Mouse (Mus musculus) MEL (cell line): ENCODE measurements at regions not wholly inside any gene's neighbourhood (a gene's known extent, or its start where the extent isn't known, plus 50 kb on each side); places are given as distances from the start of the nearest gene placed in this dataset.

Source experiments
- DNase-seq: peaks from one replicate; pipeline ENCODE4 v3.0.0; 2011; ENCODE audit warnings: low read depth, low spot score
- H3K27ac ChIP-seq: 2 replicates; pipeline ENCODE4 v1.5.1; 2012; ENCODE audit warnings: low read depth, mild to moderate bottlenecking, control low read depth, low read length, moderate library complexity; ENCODE audit not compliant: control insufficient read depth
- H3K27me3 ChIP-seq, 2 experiments: fragments of 150-350 bp in 1 of 2; sonication (generic) in 1 of 2; 2 replicates each; pipeline ENCODE4 v1.6.1; 2012; ENCODE audit warnings: low read length in 2 of 2, mild to moderate bottlenecking in 2 of 2, improper control_type of control experiment in 1 of 2, moderate library complexity in 1 of 2; ENCODE audit not compliant: insufficient read depth in 2 of 2, control insufficient read depth in 1 of 2
- H3K36me3 ChIP-seq, 2 experiments: 2 replicates each; pipeline ENCODE4 v1.6.1; 2012 to 2014; ENCODE audit warnings: low read length in 2 of 2, improper control_type of control experiment in 1 of 2, inconsistent platforms in 1 of 2, mild to moderate bottlenecking in 1 of 2; ENCODE audit not compliant: insufficient read depth in 2 of 2, control insufficient read depth in 1 of 2
- H3K4me1 ChIP-seq, 2 experiments: fragments of 150-350 bp in 1 of 2; sonication (generic) in 1 of 2; 2 replicates each; pipeline ENCODE4 v1.6.1; 2012; ENCODE audit warnings: low read length in 2 of 2, improper control_type of control experiment in 1 of 2, mild to moderate bottlenecking in 1 of 2; ENCODE audit not compliant: insufficient read depth in 2 of 2, control insufficient read depth in 1 of 2
- H3K4me3 ChIP-seq, 2 experiments: fragments of 150-350 bp in 1 of 2; sonication (generic) in 1 of 2; 2 replicates each; pipeline ENCODE4 v1.5.1; 2012; ENCODE audit warnings: low read depth in 2 of 2, low read length in 2 of 2, mild to moderate bottlenecking in 2 of 2, moderate library complexity in 2 of 2, control low read depth in 1 of 2, improper control_type of control experiment in 1 of 2; ENCODE audit not compliant: control insufficient read depth in 1 of 2, insufficient read depth in 1 of 2
- H3K79me2 ChIP-seq: 2 replicates; pipeline ENCODE4 v1.6.1; 2012; ENCODE audit warnings: mild to moderate bottlenecking, low read length, moderate library complexity; ENCODE audit not compliant: control insufficient read depth, poor library complexity, insufficient read depth
- H3K9ac ChIP-seq: 2 replicates; pipeline ENCODE4 v1.6.1; 2012; ENCODE audit warnings: low read depth, mild to moderate bottlenecking, control low read depth, low read length, moderate library complexity; ENCODE audit not compliant: control insufficient read depth, poor library complexity, severe bottlenecking
- H3K9me3 ChIP-seq: fragments of 150-350 bp; sonication (generic); replicated peaks from 2 replicates; pipeline ENCODE4 v1.6.1; 2012; ENCODE audit warnings: mild to moderate bottlenecking, low read length, improper control_type of control experiment, moderate library complexity; ENCODE audit not compliant: insufficient read depth
- BHLHE40 ChIP-seq: IDR thresholded peaks from 2 replicates; pipeline ENCODE4 v1.6.1; 2012; ENCODE audit warnings: low read depth, mild to moderate bottlenecking, inconsistent platforms, low read length, improper control_type of control experiment, borderline replicate concordance
- CHD2 ChIP-seq: IDR thresholded peaks from 2 replicates; pipeline ENCODE4 v1.6.1; 2011; ENCODE audit warnings: low read length, improper control_type of control experiment
- CTCF ChIP-seq, 3 experiments: IDR thresholded peaks in 2 of 3; conservative IDR thresholded peaks in 1 of 3; 2 replicates each; pipeline ENCODE4 v1.5.1; 2011 to 2012; ENCODE audit warnings: low read length in 3 of 3, low read depth in 2 of 3, mild to moderate bottlenecking in 2 of 3, improper control_type of control experiment in 1 of 3, inconsistent platforms in 1 of 3, mixed read lengths in 1 of 3, moderate library complexity in 1 of 3; ENCODE audit not compliant: control insufficient read depth in 1 of 3, insufficient read depth in 1 of 3, poor library complexity in 1 of 3, severe bottlenecking in 1 of 3
- ELF1 ChIP-seq: IDR thresholded peaks from 2 replicates; pipeline ENCODE4 v1.6.1; 2014; ENCODE audit warnings: low read depth, mild to moderate bottlenecking, inconsistent platforms, low read length, improper control_type of control experiment, moderate library complexity
- GABPA ChIP-seq: IDR thresholded peaks from 2 replicates; pipeline ENCODE4 v1.6.1; 2012; ENCODE audit warnings: low read depth, mild to moderate bottlenecking, inconsistent platforms, low read length, improper control_type of control experiment, moderate library complexity
- MAFK ChIP-seq: IDR thresholded peaks from 2 replicates; pipeline ENCODE4 v1.6.1; 2011; ENCODE audit warnings: low read depth, mild to moderate bottlenecking, low read length, improper control_type of control experiment, borderline replicate concordance
- MAX ChIP-seq: IDR thresholded peaks from 2 replicates; pipeline ENCODE4 v1.6.1; 2011; ENCODE audit warnings: low read length, improper control_type of control experiment
- MAZ ChIP-seq: IDR thresholded peaks from 2 replicates; pipeline ENCODE4 v1.6.1; 2012; ENCODE audit warnings: low read depth, mild to moderate bottlenecking, inconsistent platforms, low read length, improper control_type of control experiment
- MEF2A ChIP-seq: IDR thresholded peaks from 2 replicates; pipeline ENCODE4 v1.6.1; 2014; ENCODE audit warnings: low read depth, mild to moderate bottlenecking, inconsistent platforms, low read length, improper control_type of control experiment; ENCODE audit not compliant: poor library complexity, insufficient replicate concordance, severe bottlenecking; ENCODE audit errors: extremely low read depth
- MXI1 ChIP-seq: IDR thresholded peaks from 2 replicates; pipeline ENCODE4 v1.6.1; 2011; ENCODE audit warnings: mild to moderate bottlenecking, low read depth, low read length, improper control_type of control experiment
- MYC ChIP-seq: IDR thresholded peaks from 2 replicates; pipeline ENCODE4 v1.6.1; 2011; ENCODE audit warnings: low read depth, mild to moderate bottlenecking, low read length, improper control_type of control experiment, moderate library complexity
- RAD21 ChIP-seq: IDR thresholded peaks from 2 replicates; pipeline ENCODE4 v1.6.1; 2011; ENCODE audit warnings: mild to moderate bottlenecking, low read depth, low read length, improper control_type of control experiment
- RCOR1 ChIP-seq: IDR thresholded peaks from 2 replicates; pipeline ENCODE4 v1.6.1; 2012; ENCODE audit warnings: low read depth, mild to moderate bottlenecking, inconsistent platforms, low read length, improper control_type of control experiment
- SIN3A ChIP-seq: IDR thresholded peaks from 2 replicates; pipeline ENCODE4 v1.6.1; 2012; ENCODE audit warnings: low read length, improper control_type of control experiment, inconsistent platforms
- TAL1 ChIP-seq: IDR thresholded peaks from 2 replicates; pipeline ENCODE4 v1.6.1; 2012; ENCODE audit warnings: mild to moderate bottlenecking, inconsistent platforms, low read length, moderate library complexity, mixed read lengths
- TBP ChIP-seq: IDR thresholded peaks from 2 replicates; pipeline ENCODE4 v1.8.0; 2011; ENCODE audit warnings: low read depth, low read length, improper control_type of control experiment
- UBTF ChIP-seq: IDR thresholded peaks from 2 replicates; pipeline ENCODE4 v1.6.1; 2012; ENCODE audit warnings: low read depth, mild to moderate bottlenecking, inconsistent platforms, low read length, improper control_type of control experiment, moderate library complexity, borderline replicate concordance; ENCODE audit not compliant: insufficient read depth
- USF2 ChIP-seq, 2 experiments: IDR thresholded peaks; 2 replicates each; pipeline ENCODE4 v1.6.1; 2011 to 2012; ENCODE audit warnings: improper control_type of control experiment in 2 of 2, low read length in 2 of 2, borderline replicate concordance in 1 of 2, inconsistent platforms in 1 of 2, low read depth in 1 of 2, mild to moderate bottlenecking in 1 of 2; ENCODE audit not compliant: insufficient read depth in 1 of 2
- ZC3H11A ChIP-seq: IDR thresholded peaks from 2 replicates; pipeline ENCODE4 v1.6.1; 2012; ENCODE audit warnings: low read depth, mild to moderate bottlenecking, inconsistent platforms, low read length, improper control_type of control experiment
- ZKSCAN1 ChIP-seq: IDR thresholded peaks from 2 replicates; pipeline ENCODE4 v1.6.1; 2012; ENCODE audit warnings: low read depth, mild to moderate bottlenecking, inconsistent platforms, low read length, improper control_type of control experiment, moderate library complexity
- ZNF384 ChIP-seq: IDR thresholded peaks from 2 replicates; pipeline ENCODE4 v1.6.1; 2012; ENCODE audit warnings: low read depth, mild to moderate bottlenecking, inconsistent platforms, low read length, improper control_type of control experiment

DNA sequence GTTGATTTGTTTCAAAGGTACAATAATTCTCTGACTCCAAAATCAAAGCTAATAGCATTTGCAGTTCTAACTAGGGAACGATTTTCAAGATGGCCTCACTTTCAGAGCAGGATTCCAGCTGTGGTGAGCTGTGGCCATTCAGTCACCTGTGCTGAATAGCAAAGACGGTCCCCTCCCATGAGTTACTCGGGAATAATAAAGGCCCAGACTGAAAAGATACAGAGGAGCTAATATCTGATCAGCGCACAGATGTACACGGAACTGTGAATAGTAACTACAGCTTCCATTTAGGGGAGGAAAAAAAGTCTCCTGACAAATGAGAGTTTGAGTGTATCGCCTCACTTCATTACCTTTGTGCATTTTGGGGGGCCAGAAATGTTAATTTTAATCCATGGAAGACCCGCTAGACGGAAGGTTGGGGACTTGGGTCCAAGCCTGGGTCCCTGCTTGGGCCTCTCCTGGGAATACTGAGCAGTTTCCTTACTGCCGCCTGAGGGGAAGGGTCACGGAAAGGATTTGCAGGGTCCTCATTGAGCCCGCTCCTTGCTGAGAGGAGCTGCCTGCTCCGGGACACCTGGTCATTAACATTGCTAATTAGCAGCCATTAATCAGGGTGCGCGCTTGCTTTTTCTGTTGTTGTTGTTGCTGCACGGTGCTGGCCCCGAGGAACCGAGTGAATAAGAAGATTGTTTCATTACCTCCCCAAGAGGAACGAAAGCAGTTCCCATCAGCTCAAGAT lies 421.2 kb upstream of the Atp11b start:
- H3K27ac ChIP-seq, result no peak overlapping the region
- TF ChIP-seq ZC3H11A, result no peak
- no peak for TF ChIP-seq CHD2
- TF ChIP-seq USF2 (IDR thresholded peaks at IDR 0.05; ENCODE audit: borderline replicate concordance in 1 of 2, insufficient read depth in 1 of 2, low read depth in 1 of 2, low read length in 2 of 2), result no peak
- TF ChIP-seq MXI1, result no peak
- no peak for TF ChIP-seq RAD21
- TF ChIP-seq, all 39 proteins: peak for 0
- Histone ChIP-seq H3K27me3 (no peaks in the 10 kb centered on the region), H3K4me3 (no peak overlapping the region), H3K36me3 (no peaks in the 10 kb centered on the region), H3K79me2 (no peaks in the 10 kb centered on the region), H3K4me1 (no peaks in the 10 kb centered on the region), H3K9me3 (no peaks in the 10 kb centered on the region), H3K9ac (no peak overlapping the region)
- DNase-seq, result no peak

DNA sequence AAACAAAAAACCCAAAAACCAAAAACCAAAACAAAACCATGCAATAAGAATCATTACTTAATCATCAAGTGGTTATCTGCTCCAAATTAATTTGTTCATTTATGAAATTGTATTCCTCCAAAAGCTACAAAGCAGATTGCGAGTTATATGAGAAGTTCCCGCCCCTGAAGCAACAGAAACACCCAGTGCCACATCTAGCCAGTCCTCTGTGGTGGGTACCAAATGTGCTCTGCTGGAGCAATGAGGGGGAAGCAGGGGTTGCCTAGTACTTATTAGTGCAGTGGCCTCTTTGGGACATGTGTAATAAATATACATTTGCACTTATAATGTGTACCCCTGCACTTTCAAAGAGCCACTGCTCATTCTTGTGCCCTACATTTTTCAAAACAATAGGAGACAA lies 419.9 kb upstream of the Atp11b start:
- no peaks in the 10 kb centered on the region for H3K79me2 ChIP-seq
- TF ChIP-seq TAL1 (no peak), ZKSCAN1 (no peak), MAFK (no peak), MYC (no peak), BHLHE40 (no peak), ZNF384 (no peak), CTCF (IDR thresholded peaks at IDR 0.05 in 2 of 3, conservative IDR thresholded peaks at IDR 0.05 in 1 of 3; ENCODE audit: control insufficient read depth in 1 of 3, insufficient read depth in 1 of 3, low read depth in 2 of 3, low read length in 3 of 3, poor library complexity in 1 of 3, severe bottlenecking in 1 of 3) (no peak), TBP (no peak)
- TF ChIP-seq, all 39 proteins: peak for 0
- no peak for DNase-seq
- H3K4me1 ChIP-seq, result no peaks in the 10 kb centered on the region
- H3K27ac ChIP-seq, result no peak overlapping the region
- H3K4me3 ChIP-seq, result no peak overlapping the region
- no peaks in the 10 kb centered on the region for H3K9me3 ChIP-seq
- no peaks in the 10 kb centered on the region for H3K27me3 ChIP-seq
- no peak overlapping the region for H3K9ac ChIP-seq
- no peaks in the 10 kb centered on the region for H3K36me3 ChIP-seq

DNA sequence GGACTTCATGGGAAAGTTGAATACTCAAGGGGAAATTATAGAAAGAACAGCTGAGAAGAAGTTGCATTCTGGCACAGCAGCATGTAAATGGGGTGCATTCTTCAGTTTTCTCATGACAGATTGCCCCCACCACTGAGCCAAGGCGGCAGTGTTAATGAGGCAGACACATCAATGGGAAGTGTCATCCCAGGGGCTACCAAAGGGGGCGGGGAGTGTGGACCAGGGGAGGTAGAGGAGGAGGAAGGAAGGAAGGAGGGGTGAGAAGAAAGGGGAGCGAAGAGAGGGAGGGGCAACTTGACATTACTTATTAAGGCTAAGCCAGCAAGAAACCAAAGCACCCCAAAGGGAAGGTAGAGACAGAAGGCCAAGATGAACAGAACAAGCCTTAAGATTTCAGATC lies 419.4 kb upstream of the Atp11b start:
- Histone ChIP-seq H3K79me2 (no peaks in the 10 kb centered on the region), H3K27ac (no peak overlapping the region), H3K4me3 (no peak overlapping the region), H3K36me3 (no peaks in the 10 kb centered on the region), H3K4me1 (no peaks in the 10 kb centered on the region), H3K27me3 (no peaks in the 10 kb centered on the region), H3K9ac (no peak overlapping the region), H3K9me3 (no peaks in the 10 kb centered on the region)
- no peak for DNase-seq
- no peak for TF ChIP-seq MXI1
- no peak for TF ChIP-seq MAZ
- no peak for TF ChIP-seq ZKSCAN1
- TF ChIP-seq MEF2A, result no peak
- TF ChIP-seq ELF1, result no peak
- TF ChIP-seq UBTF, result no peak
- no peak for TF ChIP-seq SIN3A
- TF ChIP-seq CTCF (IDR thresholded peaks at IDR 0.05 in 2 of 3, conservative IDR thresholded peaks at IDR 0.05 in 1 of 3; ENCODE audit: control insufficient read depth in 1 of 3, insufficient read depth in 1 of 3, low read depth in 2 of 3, low read length in 3 of 3, poor library complexity in 1 of 3, severe bottlenecking in 1 of 3), result no peak
- no peak for TF ChIP-seq MAX
- TF ChIP-seq ZC3H11A, result no peak
- TF ChIP-seq RCOR1, result no peak
- no peak for TF ChIP-seq TAL1
- no peak for TF ChIP-seq GABPA
